Mouse (Mus musculus): ENCODE results near the gene Pfas. TPM values are rescaled to one million over a fixed set of nuclear protein-coding genes. Genes with fewer than 3 reads are reported as not detected.
"Not testable (repeated sequence)": the region's sequence is repeated elsewhere in the genome, so short reads cannot be mapped to it uniquely, and the experiment has no call there.

The Pfas gene
- polyA plus RNA-seq, 1 experiment from 2014 or later: 36.6 TPM

- H3K36me3 ChIP-seq (ENCODE audit: control insufficient read depth, insufficient read depth, low read length); H3K4me1 ChIP-seq (ENCODE audit: control insufficient read depth, insufficient read depth, low read length); H3K9ac ChIP-seq (replicated peaks; ENCODE audit: low read depth, low read length); H3K9me3 ChIP-seq (ENCODE audit: control insufficient read depth, low read depth, low read length); H3K27ac ChIP-seq (ENCODE audit: low read length); H3K27me3 ChIP-seq (ENCODE audit: control insufficient read depth, insufficient read depth, low read length): not testable (repeated sequence)
- 2% methylated on average over 37 of the region's 38 CpGs for WGBS
- H3K4me2 ChIP-seq (replicated peaks; ENCODE audit: low read depth, low read length): peak overlapping the region; percentile 58
- ATAC-seq (ENCODE audit: insufficient number of reproducible peaks, insufficient read depth, low FRiP score, low read depth): peak; percentile 87
- H3K4me3 ChIP-seq (ENCODE audit: low read depth, low read length): peak overlapping the region; percentile 36
Observed at GRCm38 (mm10) chr11:68973250-68974058, 34.8 kb downstream of the Pfas start.

- H3K4me2 ChIP-seq (replicated peaks; ENCODE audit: low read depth, low read length): no peak overlapping the region
- no peak overlapping the region for H3K27ac ChIP-seq (ENCODE audit: low read length)
- WGBS: 69% methylated on average over 4 of the region's 4 CpGs
Observed at GRCm38 (mm10) chr11:68970232-68970631, 38.0 kb downstream of the Pfas start.

GRCm38 (mm10) chr11:68968752-68969151 lies 39.5 kb downstream of the Pfas start:
- no peaks in the 10 kb centered on the region for H3K36me3 ChIP-seq (ENCODE audit: control insufficient read depth, insufficient read depth, low read length)
- H3K27me3 ChIP-seq (ENCODE audit: control insufficient read depth, insufficient read depth, low read length): no peaks in the 10 kb centered on the region
- no peak overlapping the region for H3K4me2 ChIP-seq (replicated peaks; ENCODE audit: low read depth, low read length)
- H3K9me3 ChIP-seq (ENCODE audit: control insufficient read depth, low read depth, low read length): no peaks in the 10 kb centered on the region
- peaks cover 11% of the 10 kb centered on the region; the same call in 1 of the 2 replicates for H3K4me1 ChIP-seq (ENCODE audit: control insufficient read depth, insufficient read depth, low read length)
- H3K9ac ChIP-seq (replicated peaks; ENCODE audit: low read depth, low read length): no peak overlapping the region
- no peak for ATAC-seq (ENCODE audit: insufficient number of reproducible peaks, insufficient read depth, low FRiP score, low read depth)
- 84% methylated on average over 11 of the region's 11 CpGs for WGBS
- peak overlapping the region; percentile 43; the same call in 1 of the 2 replicates for H3K4me3 ChIP-seq (ENCODE audit: low read depth, low read length)
- no peak overlapping the region for H3K27ac ChIP-seq (ENCODE audit: low read length)

More at GRCm38 (mm10) chr11:68970232-68970631, 38.0 kb downstream of the Pfas start:
- no peak for ATAC-seq (ENCODE audit: insufficient number of reproducible peaks, insufficient read depth, low FRiP score, low read depth)
- Histone ChIP-seq H3K4me1 (ENCODE audit: control insufficient read depth, insufficient read depth, low read length) (peaks cover 11% of the 10 kb centered on the region; the same call in 1 of the 2 replicates), H3K36me3 (ENCODE audit: control insufficient read depth, insufficient read depth, low read length) (no peaks in the 10 kb centered on the region), H3K27me3 (ENCODE audit: control insufficient read depth, insufficient read depth, low read length) (no peaks in the 10 kb centered on the region), H3K9me3 (ENCODE audit: control insufficient read depth, low read depth, low read length) (no peaks in the 10 kb centered on the region), H3K4me3 (ENCODE audit: low read depth, low read length) (no peak overlapping the region), H3K9ac (replicated peaks; ENCODE audit: low read depth, low read length) (no peak overlapping the region)

GRCm38 (mm10) chr11:68967337-68968282 lies 40.6 kb downstream of the Pfas start, which contains the start of gene Slc25a35:
Gene Slc25a35, plus strand, starts transcription at chr11:68968131.
- Histone ChIP-seq H3K4me2 (replicated peaks; ENCODE audit: low read depth, low read length) (peak within 1 kb of the TSS; percentile 82), H3K9me3 (ENCODE audit: control insufficient read depth, low read depth, low read length) (no peaks in the 10 kb centered on the region), H3K4me1 (ENCODE audit: control insufficient read depth, insufficient read depth, low read length) (peaks cover 6% of the 10 kb centered on the region; the same call in 1 of the 2 replicates), H3K9ac (replicated peaks; ENCODE audit: low read depth, low read length) (peak within 1 kb of the TSS; percentile 30; the same call in 1 of the 2 replicates), H3K27ac (ENCODE audit: low read length) (no peak within 1 kb of the TSS), H3K4me3 (ENCODE audit: low read depth, low read length) (peak within 1 kb of the TSS; percentile 43), H3K27me3 (ENCODE audit: control insufficient read depth, insufficient read depth, low read length) (no peaks in the 10 kb centered on the region), H3K36me3 (ENCODE audit: control insufficient read depth, insufficient read depth, low read length) (no peaks in the 10 kb centered on the region)
- ATAC-seq (ENCODE audit: insufficient number of reproducible peaks, insufficient read depth, low FRiP score, low read depth): peak; percentile 93
- WGBS: under 1% methylated on average over 50 of the region's 50 CpGs

- Histone ChIP-seq H3K27ac (ENCODE audit: low read length) (no peak overlapping the region), H3K4me2 (replicated peaks; ENCODE audit: low read depth, low read length) (no peak overlapping the region), H3K36me3 (ENCODE audit: control insufficient read depth, insufficient read depth, low read length) (no peaks in the 10 kb centered on the region), H3K4me3 (ENCODE audit: low read depth, low read length) (no peak overlapping the region), H3K9ac (replicated peaks; ENCODE audit: low read depth, low read length) (no peak overlapping the region), H3K9me3 (ENCODE audit: control insufficient read depth, low read depth, low read length) (no peaks in the 10 kb centered on the region), H3K27me3 (ENCODE audit: control insufficient read depth, insufficient read depth, low read length) (no peaks in the 10 kb centered on the region), H3K4me1 (ENCODE audit: control insufficient read depth, insufficient read depth, low read length) (peaks cover 6% of the 10 kb centered on the region; the same call in 1 of the 2 replicates)
- no peak for ATAC-seq (ENCODE audit: insufficient number of reproducible peaks, insufficient read depth, low FRiP score, low read depth)
- 36% methylated on average over 1 of the region's 1 CpGs for WGBS
Observed at GRCm38 (mm10) chr11:68966554-68966953, 41.7 kb downstream of the Pfas start.

GRCm38 (mm10) chr11:68965845-68966244 lies 42.4 kb downstream of the Pfas start:
- peaks cover 6% of the 10 kb centered on the region; the same call in 1 of the 2 replicates for H3K4me1 ChIP-seq (ENCODE audit: control insufficient read depth, insufficient read depth, low read length)
- no peaks in the 10 kb centered on the region for H3K9me3 ChIP-seq (ENCODE audit: control insufficient read depth, low read depth, low read length)
- WGBS: 26% methylated on average over 3 of the region's 3 CpGs
- H3K27me3 ChIP-seq (ENCODE audit: control insufficient read depth, insufficient read depth, low read length): no peaks in the 10 kb centered on the region
- no peak for ATAC-seq (ENCODE audit: insufficient number of reproducible peaks, insufficient read depth, low FRiP score, low read depth)
- no peak overlapping the region for H3K27ac ChIP-seq (ENCODE audit: low read length)
- no peak overlapping the region for H3K4me2 ChIP-seq (replicated peaks; ENCODE audit: low read depth, low read length)
- no peak overlapping the region for H3K9ac ChIP-seq (replicated peaks; ENCODE audit: low read depth, low read length)
- H3K4me3 ChIP-seq (ENCODE audit: low read depth, low read length): no peak overlapping the region
- no peaks in the 10 kb centered on the region for H3K36me3 ChIP-seq (ENCODE audit: control insufficient read depth, insufficient read depth, low read length)

- H3K4me2 ChIP-seq (replicated peaks; ENCODE audit: low read depth, low read length): no peak overlapping the region
- no peak overlapping the region for H3K9ac ChIP-seq (replicated peaks; ENCODE audit: low read depth, low read length)
- H3K27me3 ChIP-seq (ENCODE audit: control insufficient read depth, insufficient read depth, low read length): no peaks in the 10 kb centered on the region
- no peak overlapping the region for H3K27ac ChIP-seq (ENCODE audit: low read length)
- peaks cover 6% of the 10 kb centered on the region; the same call in 1 of the 2 replicates for H3K4me1 ChIP-seq (ENCODE audit: control insufficient read depth, insufficient read depth, low read length)
- no peak for ATAC-seq (ENCODE audit: insufficient number of reproducible peaks, insufficient read depth, low FRiP score, low read depth)
- no peak overlapping the region for H3K4me3 ChIP-seq (ENCODE audit: low read depth, low read length)
- H3K9me3 ChIP-seq (ENCODE audit: control insufficient read depth, low read depth, low read length): no peaks in the 10 kb centered on the region
- no peaks in the 10 kb centered on the region for H3K36me3 ChIP-seq (ENCODE audit: control insufficient read depth, insufficient read depth, low read length)
Observed at GRCm38 (mm10) chr11:68965050-68965449, 43.2 kb downstream of the Pfas start.

GRCm38 (mm10) chr11:68963405-68963804 lies 44.9 kb downstream of the Pfas start:
- ATAC-seq (ENCODE audit: insufficient number of reproducible peaks, insufficient read depth, low FRiP score, low read depth): no peak
- Histone ChIP-seq H3K4me1 (ENCODE audit: control insufficient read depth, insufficient read depth, low read length) (peaks cover 3% of the 10 kb centered on the region; the same call in 1 of the 2 replicates), H3K9ac (replicated peaks; ENCODE audit: low read depth, low read length) (no peak overlapping the region), H3K36me3 (ENCODE audit: control insufficient read depth, insufficient read depth, low read length) (no peaks in the 10 kb centered on the region), H3K27me3 (ENCODE audit: control insufficient read depth, insufficient read depth, low read length) (no peaks in the 10 kb centered on the region), H3K9me3 (ENCODE audit: control insufficient read depth, low read depth, low read length) (no peaks in the 10 kb centered on the region), H3K4me3 (ENCODE audit: low read depth, low read length) (no peak overlapping the region), H3K27ac (ENCODE audit: low read length) (no peak overlapping the region), H3K4me2 (replicated peaks; ENCODE audit: low read depth, low read length) (no peak overlapping the region)
- WGBS: 83% methylated on average over 2 of the region's 2 CpGs

Measured in stomach, embryonic 14.5 days (tissue).